Mouse (Mus musculus): ENCODE measurements around the gene Hspa4. TPM values are rescaled to one million over a fixed set of nuclear protein-coding genes. Genes with fewer than 3 reads are reported as not detected.

Hspa4 gene
- polyA plus RNA-seq, 1 experiment from 2014 or later, result 82.7 TPM

- no peak overlapping the region for H3K4me2 ChIP-seq (replicated peaks; ENCODE audit: low read depth, low read length)
- H3K27me3 ChIP-seq (ENCODE audit: insufficient read depth, low read length), result no peaks in the 10 kb centered on the region
- no peak overlapping the region for H3K9ac ChIP-seq (replicated peaks; ENCODE audit: low read length)
- WGBS, result 54% methylated on average over 5 of the region's 5 CpGs
- no peaks in the 10 kb centered on the region for H3K4me1 ChIP-seq (ENCODE audit: insufficient read depth, low read length)
- no peak for ATAC-seq (ENCODE audit: low FRiP score, low TSS enrichment)
- H3K36me3 ChIP-seq (ENCODE audit: insufficient read depth, low read length), result no peaks in the 10 kb centered on the region
- H3K9me3 ChIP-seq (ENCODE audit: low read length), result no peaks in the 10 kb centered on the region
- H3K27ac ChIP-seq (ENCODE audit: low read length), result no peak overlapping the region
- no peak overlapping the region for H3K4me3 ChIP-seq (ENCODE audit: low read length)
These were observed 68.4 kb downstream of the Hspa4 start for GRCm38 (mm10) chr11:53231836-53232235.

GRCm38 (mm10) chr11:53229011-53229410 is 71.2 kb downstream of the Hspa4 start:
- no peaks in the 10 kb centered on the region for H3K36me3 ChIP-seq (ENCODE audit: insufficient read depth, low read length)
- no peak overlapping the region for H3K9ac ChIP-seq (replicated peaks; ENCODE audit: low read length)
- H3K4me3 ChIP-seq (ENCODE audit: low read length), result no peak overlapping the region
- no peak for ATAC-seq (ENCODE audit: low FRiP score, low TSS enrichment)
- no peak overlapping the region for H3K27ac ChIP-seq (ENCODE audit: low read length)
- H3K4me2 ChIP-seq (replicated peaks; ENCODE audit: low read depth, low read length), result no peak overlapping the region
- no peaks in the 10 kb centered on the region for H3K27me3 ChIP-seq (ENCODE audit: insufficient read depth, low read length)
- WGBS, result 83% methylated on average over 3 of the region's 3 CpGs
- 0 out of 2 replicates have a peak, but pooled peaks cover 2% of the 10 kb centered on the region for H3K9me3 ChIP-seq (ENCODE audit: low read length)
- no peaks in the 10 kb centered on the region for H3K4me1 ChIP-seq (ENCODE audit: insufficient read depth, low read length)

- H3K36me3 ChIP-seq (ENCODE audit: insufficient read depth, low read length), result no peaks in the 10 kb centered on the region
- H3K9me3 ChIP-seq (ENCODE audit: low read length), result no peaks in the 10 kb centered on the region
- ATAC-seq (ENCODE audit: low FRiP score, low TSS enrichment), result no peak
- no peak overlapping the region for H3K4me2 ChIP-seq (replicated peaks; ENCODE audit: low read depth, low read length)
- no peak overlapping the region for H3K27ac ChIP-seq (ENCODE audit: low read length)
- 79% methylated on average over 9 of the region's 9 CpGs for WGBS
- no peak overlapping the region for H3K4me3 ChIP-seq (ENCODE audit: low read length)
- no peaks in the 10 kb centered on the region for H3K27me3 ChIP-seq (ENCODE audit: insufficient read depth, low read length)
- H3K9ac ChIP-seq (replicated peaks; ENCODE audit: low read length), result no peak overlapping the region
- H3K4me1 ChIP-seq (ENCODE audit: insufficient read depth, low read length), result no peaks in the 10 kb centered on the region
These were observed 89.4 kb downstream of the Hspa4 start for GRCm38 (mm10) chr11:53210876-53211275.

Other genes starting within 250 kb of the Hspa4 start
- gene Zcchc10, start 24.2 kb upstream of the Hspa4 start, polyA plus RNA-seq (2015; fragmentation: Nextera tagmentation; extraction: Ambion mirVana), result 19.1 and 25.4 TPM in 2 replicates
- gene Aff4, start 50.4 kb upstream of the Hspa4 start, polyA plus RNA-seq (2015; fragmentation: Nextera tagmentation; extraction: Ambion mirVana), result 16.8 and 25.8 TPM in 2 replicates
- 0.34 and 0.37 TPM in 2 replicates for gene Leap2, start 122.7 kb upstream of the Hspa4 start, polyA plus RNA-seq (2015; fragmentation: Nextera tagmentation; extraction: Ambion mirVana)
- gene Uqcrq, start 130.4 kb upstream of the Hspa4 start, polyA plus RNA-seq (2015; fragmentation: Nextera tagmentation; extraction: Ambion mirVana), result 641 and 655 TPM in 2 replicates
- 1.1 and 1.2 TPM in 2 replicates for gene Gdf9, start 130.6 kb upstream of the Hspa4 start, polyA plus RNA-seq (2015; fragmentation: Nextera tagmentation; extraction: Ambion mirVana)
- gene Gm10447, start 156.7 kb upstream of the Hspa4 start, polyA plus RNA-seq (2015; fragmentation: Nextera tagmentation; extraction: Ambion mirVana), result 0.12 TPM in 1 of 2 replicates, not detected in the other
- 2.1 and 2.5 TPM in 2 replicates for gene Shroom1, start 156.7 kb upstream of the Hspa4 start, polyA plus RNA-seq (2015; fragmentation: Nextera tagmentation; extraction: Ambion mirVana)
- gene Gm9837, start 170.0 kb upstream of the Hspa4 start, polyA plus RNA-seq (2015; fragmentation: Nextera tagmentation; extraction: Ambion mirVana), result not detected in 2 replicates
- gene Gm9945, start 179.7 kb upstream of the Hspa4 start, polyA plus RNA-seq (2015; fragmentation: Nextera tagmentation; extraction: Ambion mirVana), result not detected in 2 replicates
- gene Sowaha, start 179.8 kb upstream of the Hspa4 start, polyA plus RNA-seq (2015; fragmentation: Nextera tagmentation; extraction: Ambion mirVana), result 0.17 and 0.23 TPM in 2 replicates
- 25.7 and 25.9 TPM in 2 replicates for gene Sept8, start 218.8 kb upstream of the Hspa4 start, polyA plus RNA-seq (2015; fragmentation: Nextera tagmentation; extraction: Ambion mirVana)